Mouse (Mus musculus): ENCODE measurements around the gene Tacstd2. TPM values are rescaled to one million over a fixed set of nuclear protein-coding genes. Genes with fewer than 3 reads are reported as not detected.

Gene Tacstd2
- total RNA-seq (2023) = 1 to 10 TPM; 1.1 TPM

DNA sequence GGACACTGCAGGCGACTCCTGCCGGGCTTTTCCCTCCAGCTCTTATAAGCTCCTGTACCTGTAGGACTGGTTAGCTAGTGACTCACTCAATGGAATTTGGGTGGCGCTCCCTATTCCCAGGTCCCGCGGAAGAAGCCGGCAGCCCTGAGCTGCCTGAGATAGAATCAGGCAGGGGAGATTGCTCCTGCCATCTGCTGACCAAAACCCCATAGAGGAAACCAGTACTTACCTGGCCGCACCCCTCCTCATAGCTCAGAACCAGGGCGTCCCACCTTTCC lies at the start of gene Tacstd2:
Gene Tacstd2, minus strand, starts transcription at position 20 of the 278 bp plus-strand sequence.

DNA sequence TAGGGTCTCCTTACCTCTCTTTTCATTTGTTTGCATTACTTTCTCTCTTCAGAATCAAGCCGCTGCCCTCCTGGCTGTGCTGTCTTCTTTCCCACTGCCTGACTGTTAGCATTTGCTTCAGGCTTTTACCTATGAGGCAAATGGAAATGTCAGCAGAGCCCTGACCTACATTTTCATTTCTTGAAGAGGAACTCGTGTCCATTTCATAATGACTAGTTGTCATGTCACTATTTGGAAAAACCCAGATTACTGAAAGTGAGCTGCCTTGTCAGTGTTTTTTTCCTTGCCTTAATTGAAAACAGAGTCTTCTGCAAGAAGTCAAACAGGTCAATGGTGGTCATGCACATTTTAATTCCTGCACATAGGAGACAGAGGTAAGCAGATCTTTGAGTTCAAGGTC lies 43.8 kb downstream of the Tacstd2 start, which contains the start of gene Il23r:
Gene Il23r, minus strand, starts transcription at position 101 of the 400 bp plus-strand sequence.

Other genes with a start within 250 kb of the Tacstd2 start
- gene Il12rb2, start 159.6 kb downstream of the Tacstd2 start, total RNA-seq (2023) = 10 to 100 TPM; 25.3 to 30.2 TPM
- under 1 TPM; 0.39 to 0.58 TPM for gene Il23r, start 43.9 kb downstream of the Tacstd2 start, total RNA-seq (2023)